8 mouse cellular contexts compared by ENCODE assay signal in the genomic region with DNA sequence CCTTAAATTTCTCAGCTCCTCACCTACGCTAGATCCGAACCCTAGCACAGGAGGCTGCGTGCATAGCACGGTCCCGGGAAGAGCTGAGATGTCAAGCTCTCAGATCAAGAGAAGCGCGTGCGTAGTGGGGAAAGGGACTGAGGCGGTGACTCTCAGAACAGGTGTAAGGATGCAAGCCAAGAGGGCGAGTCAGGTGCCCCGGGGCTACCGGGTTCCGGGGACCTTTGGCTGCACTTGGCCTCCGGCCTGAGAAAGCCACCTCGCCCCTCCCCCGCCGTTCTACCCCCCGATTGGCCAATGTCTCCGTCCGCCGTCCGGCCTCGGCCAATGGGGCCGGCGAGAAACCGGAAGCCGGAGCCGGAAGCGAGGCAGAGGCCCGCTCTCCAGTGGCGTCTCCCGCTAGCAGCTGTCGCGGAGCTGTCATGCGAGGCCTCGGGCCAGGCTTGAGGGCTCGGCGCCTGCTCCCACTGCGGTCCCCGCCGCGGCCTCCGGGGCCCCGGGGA. TPM values are rescaled to one million over a fixed set of nuclear protein-coding genes. Genes with fewer than 3 reads are reported as not detected.
A peak's percentile ranks its signal among the peaks of the same experiment; 100 is the strongest.
DNase-seq lines count a peak whose midpoint lies in the region; ATAC-seq and TF ChIP-seq lines count a peak whose summit lies in the region.

A gene (plus strand): TSS at position 355 of the 503 bp plus-strand sequence.

- no peaks in the 10 kb centered on the region for H3K36me3 ChIP-seq in lung, postnatal 0 days (ENCODE audit: insufficient read depth, low read length)

- peak; percentile 83 to 95 for ATAC-seq in hematopoietic stem cell, adult 5-6 weeks (replicated peaks in 1 of 2; ENCODE audit: insufficient read depth in 1 of 2, low FRiP score in 2 of 2, low TSS enrichment in 1 of 2, low read depth in 1 of 2, poor library complexity in 2 of 2, severe bottlenecking in 2 of 2)
- peak; percentile 98 for ATAC-seq in lung, postnatal 0 days

- H3K27me3 ChIP-seq in lung, postnatal 0 days (replicated peaks; ENCODE audit: insufficient read depth, low read length) = no peaks in the 10 kb centered on the region

- TF ChIP-seq EP300 in lung, postnatal 0 days (IDR thresholded peaks at IDR 0.05) = 0 out of 2 replicates have a peak, but pooled peaks have one; percentile 33

- peak within 1 kb of the TSS; percentile 71 for H3K9ac ChIP-seq in lung, postnatal 0 days (replicated peaks; ENCODE audit: low read depth)

- H3K4me1 ChIP-seq in lung, postnatal 0 days (ENCODE audit: insufficient read depth, low read depth, low read length) = 0 out of 2 replicates have a peak, but pooled peaks cover 8% of the 10 kb centered on the region

- no peaks in the 10 kb centered on the region for H3K9me3 ChIP-seq in lung, postnatal 0 days (ENCODE audit: low read length)

- DNase-seq in MEL-GATA-1-ER (ENCODE audit: extremely low read depth, low read depth) = peak; percentile 75
- peak; percentile 92 for DNase-seq in cerebellum, adult 8-10 months
- DNase-seq in forelimb bud, embryonic 11.5 days (ENCODE audit: low read depth, low spot score) = peak; percentile 84
- peak; percentile 93 for DNase-seq in layer of hippocampus, adult 9-11 months
- DNase-seq in lung, postnatal 0 days (ENCODE audit: low spot score) = peak; percentile 96
- DNase-seq in ovary, postnatal 14 days (ENCODE audit: low spot score) = peak; percentile 84
- DNase-seq in thymus, postnatal 14 days = peak; percentile 91

- peak within 1 kb of the TSS; percentile 99 for H3K4me2 ChIP-seq in lung, postnatal 0 days (replicated peaks; ENCODE audit: low read depth, low read length)

- peak within 1 kb of the TSS; percentile 93 for H3K27ac ChIP-seq in lung, postnatal 0 days (ENCODE audit: low read length)

- no peak for TF ChIP-seq CTCF in lung, postnatal 0 days (IDR thresholded peaks at IDR 0.05)

- peak within 1 kb of the TSS; percentile 76 for H3K4me3 ChIP-seq in lung, postnatal 0 days (ENCODE audit: low read depth, low read length)

- 2% methylated on average over 37 of the region's 44 CpGs for WGBS in lung, postnatal 0 days

RNA-seq across cellular contexts. Expression of the gene that starts here (rescaled TPM):
- 4.1 and 10.1 TPM in 2 replicates for total RNA-seq in hematopoietic stem cell, adult 5-6 weeks (2017)
- 18.3 and 19.1 TPM in 2 replicates for polyA plus RNA-seq in lung, postnatal 0 days (2015; fragmentation: Nextera tagmentation; extraction: Ambion mirVana)

Comparison
In these comparisons a context has a peak if more than half of its experiments do, and no peak if none do; other contexts are left out.
1. Peak in every context shown above with its lines: DNase-seq, ATAC-seq, H3K4me3 ChIP-seq and H3K27ac ChIP-seq.